Mouse (Mus musculus) stomach, embryonic 15.5 days (tissue): ENCODE data around the gene Cavin4. TPM values are rescaled to one million over a fixed set of nuclear protein-coding genes. Genes with fewer than 3 reads are reported as not detected.

Experiments used
- ATAC-seq: fragments of 200-750 bp; cut with Nextera tagmentation; 2 replicates; pipeline ENCODE4 v1.8.0; 2017; ENCODE audit warnings: low read depth, moderate number of reproducible peaks, moderate TSS enrichment; ENCODE audit not compliant: insufficient read depth, low FRiP score
- H3K27ac ChIP-seq: fragments of 300-500 bp; sonication (generic); 2 replicates; pipeline ENCODE4 v1.5.1; 2015; ENCODE audit warnings: mild to moderate bottlenecking, inconsistent platforms
- H3K27me3 ChIP-seq: fragments of 300-500 bp; sonication (generic); replicated peaks from 2 replicates; pipeline ENCODE4 v1.6.1; 2015; ENCODE audit warnings: inconsistent platforms
- H3K36me3 ChIP-seq: fragments of 300-500 bp; sonication (generic); 2 replicates; pipeline ENCODE4 v1.6.1; 2015; ENCODE audit warnings: inconsistent platforms
- H3K4me1 ChIP-seq: fragments of 300-500 bp; sonication (generic); 2 replicates; pipeline ENCODE4 v1.6.1; 2015; ENCODE audit warnings: inconsistent platforms
- H3K4me2 ChIP-seq: fragments of 300-500 bp; sonication (generic); 2 replicates; pipeline ENCODE4 v1.6.1; 2015; ENCODE audit warnings: mild to moderate bottlenecking, inconsistent platforms
- H3K4me3 ChIP-seq: fragments of 300-500 bp; sonication (generic); replicated peaks from 2 replicates; pipeline ENCODE4 v1.5.1; 2015; ENCODE audit warnings: inconsistent platforms
- H3K9ac ChIP-seq: fragments of 300-500 bp; sonication (generic); 2 replicates; pipeline ENCODE4 v1.6.1; 2015; ENCODE audit warnings: inconsistent platforms
- H3K9me3 ChIP-seq: fragments of 300-500 bp; sonication (generic); 2 replicates; pipeline ENCODE4 v1.6.1; 2016; ENCODE audit warnings: inconsistent platforms
- WGBS: fragments of 180-500 bp; shearing (Covaris S2); methylation state at CpG from one replicate; pipeline ENCODE4 v1.1.7; 2015; 5-methylcytosine and 5-hydroxymethylcytosine counted together
- polyA plus RNA-seq: library from polyadenylated mRNA; unstranded; fragments of >200 nt; fragmentation: Nextera tagmentation; extraction: Ambion mirVana; gene quantifications from 2 replicates; pipeline ENCODE4 v1.2.1, GENCODE M21; 2015

Gene Cavin4
- polyA plus RNA-seq, 1 experiment from 2014 or later: 0.59 TPM

DNA sequence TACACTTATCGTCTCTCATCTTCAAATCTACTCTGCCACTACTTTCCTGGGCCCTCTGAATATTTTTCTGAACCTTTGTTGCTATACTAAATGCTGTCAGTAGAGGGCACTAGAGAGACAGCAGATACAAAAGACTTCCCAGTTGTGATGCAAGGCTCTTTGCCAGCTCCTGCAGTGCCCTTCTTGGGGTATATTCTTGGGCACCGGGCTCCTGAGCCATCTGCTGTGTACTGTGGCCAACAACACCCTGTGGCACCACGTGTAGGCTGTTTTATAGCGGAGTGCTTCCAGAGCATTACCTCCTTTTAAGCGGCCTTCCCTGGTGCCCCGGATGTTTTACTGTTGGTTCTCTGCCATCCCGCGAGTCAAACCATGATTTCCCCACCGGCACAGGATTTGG is 27.3 kb downstream of the Cavin4 start:
- Histone ChIP-seq H3K4me2 (no peak overlapping the region), H3K27me3 (no peaks in the 10 kb centered on the region), H3K9ac (no peak overlapping the region), H3K36me3 (no peaks in the 10 kb centered on the region), H3K27ac (no peak overlapping the region), H3K9me3 (no peaks in the 10 kb centered on the region), H3K4me3 (no peak overlapping the region), H3K4me1 (no peaks in the 10 kb centered on the region)
- 82% methylated on average over 9 of the region's 9 CpGs for whole genome bisulfite sequencing
- ATAC-seq: no peak

DNA sequence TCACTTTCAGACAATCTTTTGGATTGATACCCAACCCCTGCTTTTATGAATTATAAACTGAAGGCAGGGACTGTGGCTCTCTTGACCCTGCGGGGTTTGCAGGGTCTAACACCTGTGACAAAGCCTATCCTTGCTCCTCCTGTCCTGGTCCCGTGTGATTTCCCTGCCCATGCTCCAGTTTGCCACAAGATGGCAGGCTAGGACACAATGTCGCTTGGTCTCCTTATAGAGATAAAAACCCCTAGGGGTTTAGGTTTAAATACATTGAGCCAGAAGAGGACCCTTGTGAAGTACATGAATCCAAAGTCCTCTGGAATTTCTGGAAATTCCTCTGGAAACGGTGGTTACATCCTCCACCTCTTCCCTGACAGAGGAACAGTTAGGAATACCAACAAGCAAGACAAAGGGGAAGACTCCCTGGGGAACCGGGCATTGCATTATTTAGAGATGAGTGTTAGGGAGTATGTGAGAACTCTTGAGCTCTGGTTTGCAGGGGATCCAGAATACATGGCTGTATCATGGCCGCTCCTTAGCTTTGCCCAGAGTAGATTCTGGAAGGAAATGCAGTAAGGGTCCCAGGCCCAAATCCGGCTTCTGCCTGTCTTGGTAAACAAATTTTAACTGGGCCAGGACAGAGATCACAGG is 28.6 kb downstream of the Cavin4 start:
- no peak overlapping the region for H3K4me3 ChIP-seq
- H3K4me2 ChIP-seq: no peak overlapping the region
- ATAC-seq: no peak
- H3K9ac ChIP-seq: no peak overlapping the region
- no peaks in the 10 kb centered on the region for H3K36me3 ChIP-seq
- H3K4me1 ChIP-seq: no peaks in the 10 kb centered on the region
- WGBS: 45% methylated on average over 7 of the region's 7 CpGs
- H3K27me3 ChIP-seq: no peaks in the 10 kb centered on the region
- H3K27ac ChIP-seq: no peak overlapping the region
- no peaks in the 10 kb centered on the region for H3K9me3 ChIP-seq

DNA sequence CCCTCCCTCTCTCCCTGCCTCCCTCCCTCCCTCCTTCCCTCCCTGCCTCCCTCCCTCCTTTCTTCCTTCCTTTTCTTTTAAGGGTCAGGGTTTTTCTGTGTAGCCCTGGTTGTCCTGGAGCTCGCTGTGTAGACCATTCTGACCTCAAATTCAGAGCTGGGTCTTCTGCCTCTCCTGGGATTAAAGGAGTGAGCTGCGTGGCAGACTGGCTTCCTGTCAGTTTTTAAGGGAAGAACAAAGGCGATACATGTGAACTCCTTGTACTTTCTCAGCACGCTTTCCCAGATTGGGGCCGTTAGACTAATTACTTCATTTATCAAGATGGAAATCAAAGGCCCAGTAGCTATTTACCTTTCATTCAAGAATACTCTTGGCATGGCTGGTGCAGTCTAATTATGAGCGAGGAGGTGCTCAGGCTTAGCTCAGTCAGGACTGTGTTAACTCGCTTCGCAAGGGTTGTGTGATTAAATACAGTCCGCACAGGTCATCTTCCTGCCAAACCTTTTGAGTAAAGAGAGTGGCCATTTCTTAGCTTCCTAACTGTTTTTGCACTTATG is 29.5 kb downstream of the Cavin4 start:
- H3K4me2 ChIP-seq: no peak overlapping the region
- WGBS: 52% methylated on average over 9 of the region's 9 CpGs

DNA sequence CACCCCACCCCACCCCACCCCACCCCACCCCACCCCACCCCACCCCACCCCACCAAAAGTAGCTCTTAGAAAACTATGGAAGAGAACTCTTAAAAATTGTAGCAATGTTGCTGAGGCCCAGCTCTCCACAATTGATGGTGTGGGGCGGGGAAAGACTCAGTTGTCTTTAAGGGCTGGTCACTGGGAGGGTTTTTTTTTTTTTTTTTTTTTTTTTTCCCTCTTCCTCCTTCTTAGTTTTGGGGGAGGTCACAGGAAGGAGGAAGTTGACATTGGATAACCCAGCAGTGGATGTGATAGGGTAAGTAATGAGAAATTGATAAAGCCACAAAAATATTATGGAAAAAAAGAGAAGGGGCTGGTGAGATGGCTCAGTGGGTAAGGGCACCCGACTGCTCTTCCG is 33.4 kb downstream of the Cavin4 start:
- H3K4me1 ChIP-seq: no peaks in the 10 kb centered on the region
- no peak overlapping the region for H3K4me3 ChIP-seq
- no peak for ATAC-seq
- H3K27me3 ChIP-seq: no peaks in the 10 kb centered on the region
- H3K4me2 ChIP-seq: no peak overlapping the region
- no peaks in the 10 kb centered on the region for H3K36me3 ChIP-seq
- no peak overlapping the region for H3K9ac ChIP-seq
- H3K9me3 ChIP-seq: no peaks in the 10 kb centered on the region
- WGBS: 86% methylated on average over 3 of the region's 3 CpGs
- H3K27ac ChIP-seq: no peak overlapping the region

More for the DNA sequence above, 29.5 kb downstream of the Cavin4 start:
- no peaks in the 10 kb centered on the region for H3K27me3 ChIP-seq
- H3K9ac ChIP-seq: no peak overlapping the region
- H3K4me3 ChIP-seq: no peak overlapping the region
- no peak overlapping the region for H3K27ac ChIP-seq
- no peaks in the 10 kb centered on the region for H3K36me3 ChIP-seq
- no peaks in the 10 kb centered on the region for H3K4me1 ChIP-seq
- no peak for ATAC-seq
- no peaks in the 10 kb centered on the region for H3K9me3 ChIP-seq

DNA sequence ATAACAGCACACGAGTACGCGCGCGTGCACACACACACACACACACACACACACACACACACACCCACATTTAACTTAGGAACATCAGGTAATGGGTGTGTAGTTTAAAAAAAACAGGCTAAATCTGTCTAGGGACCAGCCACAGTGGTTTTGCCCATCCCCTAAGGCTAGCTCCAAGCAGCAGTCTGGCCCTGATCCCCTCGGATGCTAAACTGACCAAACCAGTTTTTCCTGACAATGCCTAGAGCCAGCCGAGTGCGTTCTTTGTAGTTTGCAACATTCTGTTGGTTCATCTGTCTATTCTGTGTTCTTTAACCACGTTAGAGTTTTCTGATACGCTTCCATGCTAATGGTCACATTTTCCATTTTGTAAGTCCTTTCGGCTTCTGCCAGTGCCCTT is 34.0 kb downstream of the Cavin4 start:
- H3K4me2 ChIP-seq: no peak overlapping the region
- no peak overlapping the region for H3K27ac ChIP-seq
- no peak overlapping the region for H3K9ac ChIP-seq
- no peaks in the 10 kb centered on the region for H3K4me1 ChIP-seq
- no peaks in the 10 kb centered on the region for H3K27me3 ChIP-seq
- H3K36me3 ChIP-seq: no peaks in the 10 kb centered on the region
- 52% methylated on average over 11 of the region's 11 CpGs for WGBS
- H3K4me3 ChIP-seq: no peak overlapping the region
- H3K9me3 ChIP-seq: no peaks in the 10 kb centered on the region
- ATAC-seq: no peak

DNA sequence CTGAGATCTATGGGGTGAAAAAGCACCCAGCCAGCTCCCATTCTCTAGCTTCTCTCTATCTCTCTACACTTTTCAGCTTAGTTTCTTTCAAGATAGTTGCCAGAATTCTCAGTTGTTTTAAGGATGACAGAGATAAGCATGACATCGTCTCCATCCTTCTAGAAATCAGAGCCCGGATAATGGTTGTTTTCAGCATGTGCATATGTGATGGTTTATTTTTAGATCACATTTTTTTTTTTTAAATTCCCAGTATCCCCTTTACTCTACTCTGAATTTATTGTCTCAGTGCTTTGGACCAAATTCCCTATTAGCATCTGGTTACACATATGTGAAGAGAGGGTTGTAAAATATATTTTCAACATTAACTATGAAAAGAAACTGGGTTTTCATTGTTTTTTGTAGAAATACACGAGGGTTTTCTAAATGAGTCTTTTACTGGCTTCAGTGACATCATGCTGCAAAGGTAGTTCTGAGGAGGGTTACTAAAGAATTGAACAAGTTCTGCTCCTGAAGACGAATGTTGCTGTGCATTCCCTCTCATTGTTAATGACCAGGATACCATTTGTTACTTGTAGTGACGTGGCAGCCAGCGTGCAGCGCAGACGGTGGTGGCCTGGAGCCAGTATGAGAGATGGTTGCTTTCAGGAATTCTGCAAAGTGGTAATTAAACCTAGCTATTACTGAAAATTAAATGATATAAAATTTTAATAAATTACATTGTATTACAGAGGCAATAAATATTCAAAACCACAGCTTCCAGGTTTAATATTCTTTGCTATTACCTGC is 52.7 kb downstream of the Cavin4 start:
- Histone ChIP-seq H3K27ac (no peak overlapping the region), H3K4me2 (no peak overlapping the region), H3K4me1 (no peaks in the 10 kb centered on the region), H3K9ac (no peak overlapping the region), H3K9me3 (no peaks in the 10 kb centered on the region), H3K4me3 (no peak overlapping the region), H3K27me3 (no peaks in the 10 kb centered on the region), H3K36me3 (no peaks in the 10 kb centered on the region)
- WGBS: 52% methylated on average over 8 of the region's 8 CpGs
- no peak for ATAC-seq

DNA sequence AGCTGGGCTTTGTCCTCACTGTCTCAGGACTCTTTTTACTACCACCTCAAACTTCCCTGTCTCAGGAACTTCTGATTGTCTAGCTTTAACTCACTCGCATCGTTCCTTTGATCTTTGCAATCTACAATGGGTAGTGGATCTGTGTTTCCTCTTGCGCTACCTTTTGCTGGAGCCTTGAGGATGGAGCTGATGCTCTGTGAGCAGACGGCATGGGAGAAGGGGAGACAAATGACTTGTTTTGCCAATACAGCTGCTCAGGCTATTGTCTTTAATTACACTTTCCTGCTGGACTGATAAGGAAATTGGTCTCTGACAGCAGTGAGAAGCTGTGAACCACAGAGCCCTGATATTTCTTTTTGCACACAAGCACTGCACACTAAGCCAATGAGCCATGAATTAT is 53.5 kb downstream of the Cavin4 start:
- Histone ChIP-seq H3K4me1 (no peaks in the 10 kb centered on the region), H3K9ac (no peak overlapping the region), H3K36me3 (no peaks in the 10 kb centered on the region), H3K9me3 (no peaks in the 10 kb centered on the region), H3K4me3 (no peak overlapping the region), H3K27ac (no peak overlapping the region), H3K27me3 (no peaks in the 10 kb centered on the region), H3K4me2 (no peak overlapping the region)
- no peak for ATAC-seq
- WGBS: 50% methylated on average over 4 of the region's 4 CpGs

Other genes with a start within 250 kb of the Cavin4 start
- 44.1 and 53.1 TPM in 2 replicates for gene Tex10, start 190.1 kb upstream of the Cavin4 start, polyA plus RNA-seq
- 20.7 and 21.1 TPM in 2 replicates for gene Msantd3, start 123.6 kb upstream of the Cavin4 start, polyA plus RNA-seq
- gene Tmeff1, start 78.3 kb upstream of the Cavin4 start, polyA plus RNA-seq: 52.2 and 53.9 TPM in 2 replicates